Mouse (Mus musculus) urinary bladder, postnatal 10 days (tissue): Measurements from ENCODE around the gene Egln1.

Experiments
- DNase-seq: peaks from one replicate; pipeline ENCODE4 v3.0.0; 2022; ENCODE audit warnings: low spot score

Egln1 gene

GRCm38 (mm10) chr8:124949209-124950068, at the start of gene Egln1:
Gene Egln1 (minus strand): TSS chr8:124949324.
- no peak for DNase-seq

GRCm38 (mm10) chr8:124995776-124996175, 46.7 kb upstream of the Egln1 start:
- DNase-seq, result no peak

- DNase-seq, result no peak
Measured at GRCm38 (mm10) chr8:124991668-124991926, 42.5 kb upstream of the Egln1 start.

GRCm38 (mm10) chr8:124990923-124991667, 42.0 kb upstream of the Egln1 start:
- DNase-seq, result no peak

- no peak for DNase-seq
Measured at GRCm38 (mm10) chr8:124980828-124981227, 31.7 kb upstream of the Egln1 start.

GRCm38 (mm10) chr8:124980036-124980435, 30.9 kb upstream of the Egln1 start:
- no peak for DNase-seq

- no peak for DNase-seq
Measured at GRCm38 (mm10) chr8:124978026-124978425, 28.9 kb upstream of the Egln1 start.

- DNase-seq, result no peak
Measured at GRCm38 (mm10) chr8:124976211-124976610, 27.1 kb upstream of the Egln1 start.

GRCm38 (mm10) chr8:124974254-124974653, 25.1 kb upstream of the Egln1 start:
- DNase-seq, result no peak

- DNase-seq, result no peak
Measured at GRCm38 (mm10) chr8:124973221-124973620, 24.1 kb upstream of the Egln1 start.

GRCm38 (mm10) chr8:124970312-124970933, 21.3 kb upstream of the Egln1 start:
- no peak for DNase-seq

GRCm38 (mm10) chr8:124964966-124965365, 15.8 kb upstream of the Egln1 start:
- no peak for DNase-seq

GRCm38 (mm10) chr8:124963246-124963645, 14.1 kb upstream of the Egln1 start:
- DNase-seq, result no peak

GRCm38 (mm10) chr8:124960226-124960880, 11.2 kb upstream of the Egln1 start:
- DNase-seq, result no peak

- no peak for DNase-seq
Measured at GRCm38 (mm10) chr8:124959462-124960225, 10.5 kb upstream of the Egln1 start.

- DNase-seq, result no peak
Measured at GRCm38 (mm10) chr8:124954572-124955082, 5.5 kb upstream of the Egln1 start.

- no peak for DNase-seq
Measured at GRCm38 (mm10) chr8:124953188-124953587, 4.1 kb upstream of the Egln1 start.

GRCm38 (mm10) chr8:124950865-124951264, 1.7 kb upstream of the Egln1 start:
- DNase-seq, result no peak

GRCm38 (mm10) chr8:124950069-124950456, 939 bp upstream of the Egln1 start:
- DNase-seq, result no peak

- DNase-seq, result no peak
Measured at GRCm38 (mm10) chr8:124948733-124949111, 402 bp downstream of the Egln1 start.
